Mouse (Mus musculus): ENCODE results near the gene Samt3. TPM values are rescaled to one million over a fixed set of nuclear protein-coding genes. Genes with fewer than 3 reads are reported as not detected.

Gene Samt3
- not detected in 2 replicates for polyA plus RNA-seq (2014; fragmentation: Nextera tagmentation; extraction: Ambion mirVana)

- Histone ChIP-seq H3K9ac (ENCODE audit: low read depth, low read length) (no peak within 1 kb of the TSS), H3K4me1 (replicated peaks; ENCODE audit: control insufficient read depth, insufficient read depth, low read length) (no peaks in the 10 kb centered on the region), H3K4me3 (ENCODE audit: low read depth, low read length) (no peak within 1 kb of the TSS), H3K27me3 (replicated peaks; ENCODE audit: control insufficient read depth, insufficient read depth, low read length) (no peaks in the 10 kb centered on the region), H3K36me3 (ENCODE audit: control insufficient read depth, insufficient read depth, low read length) (no peaks in the 10 kb centered on the region), H3K27ac (ENCODE audit: low read depth, low read length) (no peak within 1 kb of the TSS), H3K4me2 (no peak within 1 kb of the TSS), H3K9me3 (ENCODE audit: control insufficient read depth, low read length) (no peaks in the 10 kb centered on the region)
- DNase-seq (ENCODE audit: low spot score) (no peak), ATAC-seq (replicated peaks; ENCODE audit: low FRiP score) (no peak)
Measured at GRCm38 (mm10) chrX:86043899-86044298, at the start of gene Samt3. Gene Samt3 (plus strand): TSS chrX:86044199.

- H3K27me3 ChIP-seq (replicated peaks; ENCODE audit: control insufficient read depth, insufficient read depth, low read length), result no peaks in the 10 kb centered on the region
- no peak overlapping the region for H3K9ac ChIP-seq (ENCODE audit: low read depth, low read length)
- no peak overlapping the region for H3K4me2 ChIP-seq
- no peak overlapping the region for H3K27ac ChIP-seq (ENCODE audit: low read depth, low read length)
- no peaks in the 10 kb centered on the region for H3K9me3 ChIP-seq (ENCODE audit: control insufficient read depth, low read length)
- H3K4me1 ChIP-seq (replicated peaks; ENCODE audit: control insufficient read depth, insufficient read depth, low read length), result no peaks in the 10 kb centered on the region
- no peaks in the 10 kb centered on the region for H3K36me3 ChIP-seq (ENCODE audit: control insufficient read depth, insufficient read depth, low read length)
- no peak overlapping the region for H3K4me3 ChIP-seq (ENCODE audit: low read depth, low read length)
- 25% methylated on average over 1 of the region's 1 CpGs for WGBS
- DNase-seq (ENCODE audit: low spot score) (no peak), ATAC-seq (replicated peaks; ENCODE audit: low FRiP score) (no peak)
Measured at GRCm38 (mm10) chrX:86016591-86016990, 27.4 kb upstream of the Samt3 start.

- WGBS, result 83% methylated on average over 1 of the region's 1 CpGs
- no peak for ATAC-seq (replicated peaks; ENCODE audit: low FRiP score)
Measured at GRCm38 (mm10) chrX:86088672-86089071, 44.7 kb downstream of the Samt3 start.

More at GRCm38 (mm10) chrX:86088672-86089071, 44.7 kb downstream of the Samt3 start:
- Histone ChIP-seq H3K4me2 (no peak overlapping the region), H3K4me3 (ENCODE audit: low read depth, low read length) (no peak overlapping the region), H3K27ac (ENCODE audit: low read depth, low read length) (no peak overlapping the region), H3K36me3 (ENCODE audit: control insufficient read depth, insufficient read depth, low read length) (no peaks in the 10 kb centered on the region), H3K27me3 (replicated peaks; ENCODE audit: control insufficient read depth, insufficient read depth, low read length) (no peaks in the 10 kb centered on the region), H3K4me1 (replicated peaks; ENCODE audit: control insufficient read depth, insufficient read depth, low read length) (no peaks in the 10 kb centered on the region), H3K9me3 (ENCODE audit: control insufficient read depth, low read length) (no peaks in the 10 kb centered on the region), H3K9ac (ENCODE audit: low read depth, low read length) (no peak overlapping the region)
- DNase-seq (ENCODE audit: low spot score), result no peak

Other genes with a start within 250 kb of the Samt3 start
- 0.23 and 0.31 TPM in 2 replicates for gene 5430427O19Rik, start 173.8 kb upstream of the Samt3 start, polyA plus RNA-seq (2014; fragmentation: Nextera tagmentation; extraction: Ambion mirVana)
- 0.33 and 0.74 TPM in 2 replicates for gene Nr0b1, start 147.6 kb downstream of the Samt3 start, polyA plus RNA-seq (2014; fragmentation: Nextera tagmentation; extraction: Ambion mirVana)